Mouse (Mus musculus) urinary bladder, postnatal 10 days (tissue): ENCODE data around the gene Pdlim4.
"Not testable (repeated sequence)": the region's sequence is repeated elsewhere in the genome, so short reads cannot be mapped to it uniquely, and the experiment has no call there.

Experiments used
- DNase-seq: peaks from one replicate; pipeline ENCODE4 v3.0.0; 2022; ENCODE audit warnings: low spot score

Pdlim4 gene

GRCm38 (mm10) chr11:54062086-54062752 lies 6.6 kb downstream of the Pdlim4 start:
- DNase-seq = no peak

DNA sequence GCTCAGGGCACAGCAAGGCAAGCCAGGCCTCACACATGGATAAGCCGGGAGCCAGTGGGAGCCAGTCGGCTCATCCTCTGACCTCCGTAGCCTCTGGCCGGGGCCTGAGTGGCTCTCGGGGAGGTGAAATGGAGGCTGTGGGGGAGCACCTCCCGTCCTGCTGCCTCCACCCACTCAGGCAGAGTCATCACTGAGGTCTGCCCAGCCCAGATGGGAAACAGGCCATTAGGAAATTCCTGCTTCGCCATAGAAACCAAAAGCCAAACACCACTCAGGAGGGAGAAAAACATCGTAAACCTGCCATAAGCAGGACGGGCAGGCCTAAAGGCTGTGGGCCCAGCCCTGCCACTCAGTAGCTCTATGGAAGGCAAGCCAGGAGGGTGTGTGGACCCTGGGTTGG lies 8.5 kb downstream of the Pdlim4 start:
- no peak for DNase-seq

GRCm38 (mm10) chr11:54059526-54059925 lies 9.3 kb downstream of the Pdlim4 start:
- no peak for DNase-seq

GRCm38 (mm10) chr11:54058643-54059042 lies 10.2 kb downstream of the Pdlim4 start:
- no peak for DNase-seq

DNA sequence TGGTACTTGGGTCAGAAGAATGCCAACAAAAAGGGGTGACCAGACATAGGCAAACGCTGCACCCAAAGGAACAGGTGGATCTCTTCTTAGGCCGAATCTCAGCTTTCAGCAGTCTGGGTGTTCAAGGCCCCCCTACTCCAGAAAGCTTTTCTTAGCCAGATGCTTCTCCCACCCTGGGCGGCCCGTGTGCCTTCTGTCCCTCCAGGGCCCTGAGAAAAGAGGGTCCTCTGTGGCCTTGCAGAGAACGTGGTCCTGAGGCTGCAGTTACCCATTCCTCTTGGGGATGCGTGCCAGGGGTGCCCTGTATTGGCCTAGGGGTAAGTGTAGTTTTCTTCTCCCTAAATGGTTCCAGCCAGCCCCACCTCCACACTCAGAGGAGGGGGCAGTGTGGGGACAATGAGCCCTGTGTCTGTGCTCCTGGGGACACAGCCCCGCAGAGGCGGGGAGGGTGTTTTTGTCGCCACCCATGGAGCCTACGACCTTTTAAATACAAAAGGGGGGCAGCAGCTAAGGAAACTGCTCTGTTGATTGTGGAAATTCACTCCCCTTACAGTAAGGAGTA lies 10.7 kb downstream of the Pdlim4 start:
- DNase-seq = no peak

DNA sequence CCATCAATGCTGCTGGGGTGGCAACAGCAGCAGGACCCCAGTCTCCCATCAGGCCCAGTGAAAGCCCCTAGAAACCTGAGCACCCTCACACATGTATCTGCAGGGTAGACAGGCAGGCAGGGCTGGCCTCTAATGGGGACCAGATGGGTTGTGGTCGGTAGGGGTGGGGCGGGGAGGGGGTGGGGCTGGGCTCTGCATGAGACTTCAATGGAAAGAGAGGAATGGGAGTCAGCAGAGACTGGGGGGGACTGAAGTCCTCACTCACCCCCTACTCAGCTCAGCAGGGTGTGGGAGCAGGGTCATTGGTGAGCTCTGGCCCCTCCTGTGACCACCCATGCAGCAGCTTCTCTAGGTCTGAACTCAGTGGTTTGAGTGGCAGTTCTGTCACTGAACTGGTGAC lies 11.4 kb downstream of the Pdlim4 start:
- no peak for DNase-seq

DNA sequence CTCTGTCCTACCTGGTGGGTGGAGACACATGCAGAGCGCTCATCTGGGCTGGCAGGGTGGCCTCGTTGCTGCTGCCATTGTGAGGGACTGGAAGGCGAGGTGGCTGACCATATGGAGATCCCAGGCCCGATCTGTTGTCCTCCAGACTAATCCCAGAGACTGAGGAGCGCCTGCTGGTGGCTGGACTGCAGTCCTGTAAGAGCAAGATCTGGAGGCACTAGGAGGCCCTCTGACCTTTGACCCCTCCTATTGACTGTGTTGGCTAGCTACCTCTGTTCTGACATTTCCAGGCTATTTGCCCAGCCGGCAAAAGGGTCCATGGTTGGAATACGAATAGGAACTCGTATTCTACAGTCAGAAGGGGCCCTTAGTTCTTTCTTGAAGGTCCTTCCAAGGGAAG lies 12.7 kb downstream of the Pdlim4 start:
- DNase-seq = no peak

DNA sequence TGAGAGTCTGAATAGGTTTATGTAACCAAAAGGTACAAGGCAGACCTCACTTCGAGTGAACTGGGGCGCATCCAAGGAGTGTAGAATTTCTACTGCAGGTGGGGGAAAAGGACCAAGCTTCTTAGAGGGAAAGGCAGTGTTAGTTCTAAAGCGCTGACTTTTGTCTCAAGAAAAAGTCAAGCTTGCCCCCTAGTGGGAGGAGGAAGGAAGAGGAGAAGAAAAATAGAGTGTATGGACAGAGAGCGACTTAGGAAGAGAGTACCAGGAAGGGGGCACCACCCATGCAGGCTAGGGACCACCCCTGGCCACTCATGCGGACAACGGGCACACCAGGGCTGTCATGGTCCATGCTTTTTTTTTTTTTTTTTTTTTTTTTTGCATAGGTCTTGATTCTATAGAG lies 14.6 kb downstream of the Pdlim4 start:
- DNase-seq = no peak

DNA sequence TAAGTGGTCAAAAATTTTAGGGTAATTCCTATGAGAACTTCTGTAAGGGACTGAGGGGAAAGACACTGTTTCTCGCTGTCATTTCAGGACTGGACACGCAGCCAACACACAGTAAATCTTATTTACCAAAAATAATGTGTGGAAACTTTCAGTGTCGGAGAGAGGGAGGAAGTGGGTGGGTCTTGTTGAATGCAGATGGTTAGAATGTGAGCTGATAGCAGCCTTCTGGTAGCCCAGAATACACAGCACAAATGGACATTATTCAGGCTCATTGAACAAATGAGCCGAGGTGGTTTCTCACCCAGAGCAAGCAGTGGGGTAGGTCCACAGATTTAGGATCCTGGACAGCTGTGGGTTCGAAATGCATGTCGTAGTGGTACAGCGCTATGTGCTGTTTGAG lies 15.7 kb downstream of the Pdlim4 start:
- DNase-seq = no peak

GRCm38 (mm10) chr11:54052128-54052527 lies 16.7 kb downstream of the Pdlim4 start:
- no peak for DNase-seq

DNA sequence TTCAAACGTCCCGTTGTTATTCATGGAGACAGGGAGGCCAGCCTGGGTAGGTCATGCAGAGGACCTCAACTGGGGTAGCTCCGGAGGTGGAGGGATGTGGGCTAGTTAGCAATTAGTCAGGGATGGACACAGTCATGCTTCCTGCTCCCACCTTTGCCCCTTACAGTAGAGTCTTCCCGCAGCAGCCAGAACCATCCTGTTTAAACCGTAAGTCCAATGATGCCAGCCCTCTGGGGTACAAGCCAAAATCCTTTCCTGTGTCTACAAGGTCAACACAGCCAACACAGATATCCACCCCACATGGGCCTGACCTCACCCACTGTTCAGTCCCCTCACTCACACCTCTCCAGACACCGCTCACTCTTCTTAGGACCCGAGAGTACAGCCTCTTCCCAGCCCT lies 17.7 kb downstream of the Pdlim4 start:
- no peak for DNase-seq

DNA sequence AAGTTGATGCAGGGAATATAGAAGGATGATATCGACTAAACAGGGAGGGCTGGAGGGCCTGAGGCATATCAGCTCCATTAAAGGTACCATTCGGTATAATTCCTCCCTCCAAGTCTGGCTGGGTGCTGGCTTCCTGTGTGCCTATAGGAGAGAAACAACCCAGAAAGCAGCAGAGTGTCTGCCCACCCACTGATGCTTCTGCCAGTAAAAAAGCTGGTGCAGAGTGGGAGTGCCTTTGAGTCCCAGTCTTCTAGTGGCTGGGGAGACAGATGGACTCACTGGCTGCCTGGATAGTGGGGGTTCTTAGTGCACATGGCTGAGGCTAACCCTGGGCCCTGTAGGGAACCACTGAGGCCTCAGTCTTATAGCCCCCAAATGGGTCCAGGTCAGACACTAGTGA lies 18.6 kb downstream of the Pdlim4 start:
- DNase-seq = no peak

- DNase-seq = no peak
These were observed 28.1 kb downstream of the Pdlim4 start for GRCm38 (mm10) chr11:54040676-54041075.

DNA sequence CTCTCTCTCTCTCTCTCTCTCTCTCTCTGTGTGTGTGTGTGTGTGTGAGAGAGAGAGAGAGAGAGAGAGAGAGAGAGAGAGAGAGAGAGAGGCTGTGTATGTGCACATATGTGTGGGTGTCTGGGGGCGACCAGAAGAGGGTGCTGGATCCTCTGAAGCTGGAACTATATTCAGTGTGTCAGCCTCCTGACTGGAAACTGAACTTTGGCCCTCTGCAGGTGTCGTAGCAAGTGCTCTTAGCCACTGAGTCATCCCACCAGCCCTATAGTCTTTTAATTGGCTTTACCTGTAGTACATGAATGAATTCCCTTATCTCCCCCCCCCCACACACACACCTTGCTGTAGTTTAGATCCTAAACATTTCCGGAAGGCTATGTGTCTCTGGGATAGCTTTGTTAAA lies 35.9 kb downstream of the Pdlim4 start:
- DNase-seq = not testable (repeated sequence)

- no peak for DNase-seq
These were observed 39.8 kb downstream of the Pdlim4 start for GRCm38 (mm10) chr11:54028997-54029396.

- peak; percentile 29 for DNase-seq
These were observed 40.5 kb downstream of the Pdlim4 start, which contains the start of gene Slc22a4 for GRCm38 (mm10) chr11:54028044-54028951. Gene Slc22a4 (minus strand): TSS chr11:54028090.

DNA sequence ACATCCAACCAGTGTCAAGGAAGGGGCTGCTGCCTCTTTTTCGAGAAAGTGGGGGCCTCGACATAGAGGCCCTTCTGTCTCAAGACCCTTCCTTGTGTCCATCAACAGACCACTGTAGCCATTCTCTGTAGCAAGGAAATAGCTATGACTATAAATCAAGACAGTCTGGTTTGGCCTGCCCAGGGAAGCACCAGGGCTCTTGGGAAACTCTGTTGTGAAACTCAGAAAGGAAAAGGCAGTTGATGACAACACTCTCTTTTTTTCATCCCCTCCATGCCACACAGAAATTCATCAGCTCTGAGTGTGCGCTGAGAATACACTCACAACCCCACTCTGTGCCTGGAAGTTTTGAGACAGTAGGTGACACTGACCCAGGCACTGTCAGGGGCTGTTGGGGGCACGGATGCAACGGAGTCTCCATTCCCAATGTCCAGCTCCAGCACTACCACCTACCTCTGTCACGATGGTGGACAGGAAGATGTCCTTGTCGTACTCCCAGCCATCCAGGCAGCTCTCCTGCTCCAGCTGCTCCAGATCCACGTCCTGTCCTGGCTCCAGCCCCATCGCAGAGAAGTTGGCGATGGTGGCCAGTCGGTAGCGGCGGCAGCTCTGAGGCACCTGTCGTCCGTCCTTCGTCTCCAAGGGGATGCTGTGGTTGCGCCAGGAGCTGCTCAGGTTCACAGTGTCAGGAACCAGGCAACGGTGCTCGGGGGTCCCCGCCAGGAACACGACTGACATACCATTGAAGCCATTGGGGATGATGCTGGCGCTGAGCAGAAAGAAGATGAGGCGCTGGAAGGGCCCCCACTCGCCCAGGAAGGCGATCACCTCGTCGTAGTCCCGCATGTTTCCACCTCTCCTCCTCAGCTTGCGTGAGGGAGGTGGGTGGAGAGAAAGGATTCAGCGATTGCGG lies 41.4 kb downstream of the Pdlim4 start:
- DNase-seq = no peak

DNA sequence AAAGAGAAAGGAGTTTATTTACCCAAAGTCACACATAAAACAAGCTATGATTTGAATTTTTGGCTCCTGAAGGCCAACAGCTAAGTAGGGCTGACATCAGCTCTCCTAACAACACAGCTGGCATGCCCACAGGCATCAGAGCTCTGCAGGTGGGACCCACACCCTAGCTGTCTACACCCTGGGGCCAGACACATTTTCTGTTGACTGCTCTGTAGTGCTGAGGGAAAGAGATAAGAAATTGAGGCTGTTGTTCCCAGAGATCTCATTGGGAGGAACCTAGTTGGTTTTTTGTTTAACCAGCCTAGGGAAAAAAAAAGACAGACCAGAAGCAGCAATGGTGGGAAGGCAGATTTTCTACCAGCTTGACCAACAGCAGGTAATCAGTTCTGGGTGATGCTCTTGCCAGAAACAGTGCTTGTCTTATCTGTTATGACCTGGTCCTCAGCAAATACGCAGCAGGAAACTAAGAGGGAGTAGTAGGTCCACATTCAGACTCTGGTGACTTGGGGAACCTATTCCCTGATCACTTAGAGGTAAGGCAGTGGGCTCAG lies 42.2 kb downstream of the Pdlim4 start:
- DNase-seq = no peak

DNA sequence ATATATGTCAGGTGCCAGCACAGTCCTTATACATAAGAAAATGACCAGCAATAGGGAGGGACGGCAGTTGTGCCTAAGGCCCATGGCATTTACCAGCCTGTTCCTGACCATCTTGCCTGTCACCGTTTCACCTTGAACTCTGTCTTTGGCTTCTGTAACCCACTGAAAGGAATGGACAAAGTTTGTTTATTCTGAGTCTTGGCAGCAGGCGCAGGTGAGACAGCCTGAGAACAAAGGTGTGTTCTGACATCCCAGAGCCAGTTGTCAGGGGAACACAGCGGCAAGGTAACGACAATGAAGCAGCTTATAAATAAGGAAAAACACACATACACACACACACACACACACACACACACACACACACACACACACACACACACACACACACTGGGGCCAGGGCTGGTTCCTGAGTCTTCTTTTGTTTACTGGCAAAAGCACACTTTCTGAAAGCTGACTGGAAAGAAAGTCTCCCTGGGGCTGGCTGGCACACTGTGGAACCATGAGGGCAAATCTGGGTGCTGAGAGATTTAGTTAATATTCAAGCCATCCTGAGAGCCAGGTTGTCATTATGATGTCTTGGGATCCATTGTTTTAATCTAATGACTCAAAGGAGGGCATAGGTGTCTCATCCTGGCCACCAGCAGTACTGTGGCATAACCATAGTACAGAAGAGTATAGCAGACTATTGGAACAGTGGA lies 47.3 kb downstream of the Pdlim4 start:
- no peak for DNase-seq

DNA sequence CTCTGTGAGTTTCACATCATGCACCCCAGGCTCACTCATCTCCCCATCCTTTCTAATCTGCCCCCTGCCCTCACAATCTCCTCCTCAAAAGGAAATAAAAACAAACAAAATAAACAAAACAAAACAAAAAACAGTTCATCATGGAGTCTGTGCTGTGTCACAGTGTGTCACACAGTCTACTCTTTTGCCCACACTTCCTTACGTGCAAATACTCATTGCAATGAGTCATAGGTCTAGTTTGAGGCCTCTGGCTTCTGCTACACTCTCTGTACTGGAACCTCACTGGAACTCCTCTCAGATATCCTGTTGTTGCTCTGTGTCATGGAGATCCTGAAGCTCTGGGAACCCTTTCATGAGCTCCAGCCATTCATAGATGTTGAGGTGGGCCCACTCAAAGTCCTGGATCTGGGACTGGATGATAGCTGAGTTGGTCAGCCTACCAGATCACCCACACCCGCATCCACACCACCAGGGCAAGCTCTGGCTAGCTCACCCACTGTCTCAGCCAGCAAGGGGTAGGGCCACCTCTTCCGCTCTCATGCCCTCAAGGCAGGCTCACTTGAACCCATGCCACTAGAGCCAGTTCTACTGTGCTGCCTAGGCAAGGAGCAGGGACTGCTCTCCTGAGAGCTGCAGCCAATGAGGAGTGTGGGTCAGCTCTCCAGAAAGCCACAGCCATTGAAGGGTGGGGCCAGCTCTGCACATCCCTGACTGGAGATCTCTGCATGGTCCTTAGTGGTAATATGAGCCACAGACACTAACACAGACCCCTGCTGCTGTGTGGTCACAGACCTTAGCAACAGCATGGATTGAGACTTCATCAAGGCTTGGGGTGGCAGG lies 49.7 kb downstream of the Pdlim4 start:
- no peak for DNase-seq
